Mouse (Mus musculus) liver, postnatal 0 days (tissue): Measurements from ENCODE around the gene Cryaa.

ENCODE experiments used
- CTCF ChIP-seq: sonication (generic); IDR thresholded peaks from 2 replicates; pipeline ENCODE4 v1.5.1; 2016; ENCODE audit warnings: antibody characterized with exemption, low read depth
- EP300 ChIP-seq: IDR thresholded peaks from 2 replicates; pipeline ENCODE4 v1.6.1; 2016; ENCODE audit warnings: antibody characterized with exemption, low read depth, mild to moderate bottlenecking

DNA sequence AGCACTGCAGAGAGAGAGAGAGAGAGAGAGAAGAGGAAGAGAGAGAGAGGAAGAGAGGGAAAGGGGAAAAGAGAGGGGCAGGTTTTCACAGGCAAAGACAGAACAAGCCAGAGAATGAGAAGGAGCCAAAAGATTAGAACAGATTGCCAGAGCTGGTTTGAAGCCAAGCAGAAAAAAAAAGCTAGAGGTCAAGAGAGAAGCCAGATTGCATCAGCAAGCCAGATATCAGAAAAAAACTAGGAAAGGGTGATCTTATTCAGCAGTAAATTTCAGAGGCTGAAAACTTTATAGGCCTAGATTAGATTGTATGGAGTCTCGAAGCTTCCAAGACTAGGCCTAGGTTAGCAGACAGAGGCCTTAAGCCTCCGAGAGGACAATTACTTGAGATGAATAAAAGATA is 49.6 kb upstream of the Cryaa start:
- TF ChIP-seq CTCF = no peak
- TF ChIP-seq EP300 = no peak
